Mouse (Mus musculus) thymus, postnatal 10 days (tissue): ENCODE results near the gene Wdr46.
"Not testable (repeated sequence)": the region's sequence is repeated elsewhere in the genome, so short reads cannot be mapped to it uniquely, and the experiment has no call there.

Experiments
- DNase-seq, 2 experiments: peaks; one replicate each; pipeline ENCODE4 v3.0.0; 2021; ENCODE audit warnings: low spot score in 2 of 2

Gene Wdr46

GRCm38 (mm10) chr17:33940206-33940805 lies at the start of gene Wdr46, which contains the start of gene Pfdn6:
TSS of gene Wdr46 (plus strand) at chr17:33940660.
TSS of gene Pfdn6 (minus strand) at chr17:33940343.
- DNase-seq, result peak; percentile 74 to 85

GRCm38 (mm10) chr17:33891357-33891756 lies 49.1 kb upstream of the Wdr46 start:
- no peak for DNase-seq

DNA sequence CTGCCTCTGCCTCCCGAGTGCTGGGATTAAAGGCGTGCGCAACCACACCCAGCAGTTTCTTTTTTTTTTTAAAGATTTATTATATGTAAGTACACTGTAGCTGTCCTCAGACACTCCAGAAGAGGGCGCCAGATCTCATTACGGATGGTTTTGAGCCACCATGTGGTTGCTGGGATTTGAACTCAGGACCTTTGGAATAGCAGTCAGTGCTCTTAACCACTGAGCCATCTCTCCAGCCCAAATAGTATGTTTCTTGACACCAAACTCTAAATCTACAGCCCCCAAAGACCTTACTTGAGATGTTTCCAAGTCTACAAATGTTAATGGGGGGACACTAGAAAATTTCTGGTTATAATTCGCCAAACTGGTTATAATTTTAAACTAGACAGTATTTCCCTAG lies 48.6 kb upstream of the Wdr46 start:
- not testable (repeated sequence) for DNase-seq

DNA sequence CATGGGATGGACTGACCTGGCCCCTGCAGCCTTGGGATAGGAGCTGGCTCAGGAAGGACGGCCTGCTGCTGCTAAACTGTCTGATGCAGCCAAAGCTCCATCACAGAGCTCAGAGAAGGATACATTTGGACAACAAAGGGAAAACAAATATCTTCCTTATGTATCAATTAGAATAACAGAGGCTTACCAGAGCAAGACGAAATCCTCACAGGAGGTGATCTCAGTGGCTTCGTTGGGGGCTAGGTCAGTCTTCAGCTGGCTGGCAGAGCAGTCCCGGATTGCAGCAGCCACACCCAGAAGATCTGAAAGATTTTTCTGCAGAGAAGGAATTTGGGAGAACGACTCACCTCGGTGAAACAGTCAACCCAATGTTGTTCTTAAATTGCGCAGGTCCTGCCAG lies 48.0 kb upstream of the Wdr46 start:
- DNase-seq, result no peak

- DNase-seq, result not testable (repeated sequence)
Measured at GRCm38 (mm10) chr17:33893011-33893410, 47.4 kb upstream of the Wdr46 start.

GRCm38 (mm10) chr17:33897114-33897794 lies 43.2 kb upstream of the Wdr46 start:
- DNase-seq, result no peak

DNA sequence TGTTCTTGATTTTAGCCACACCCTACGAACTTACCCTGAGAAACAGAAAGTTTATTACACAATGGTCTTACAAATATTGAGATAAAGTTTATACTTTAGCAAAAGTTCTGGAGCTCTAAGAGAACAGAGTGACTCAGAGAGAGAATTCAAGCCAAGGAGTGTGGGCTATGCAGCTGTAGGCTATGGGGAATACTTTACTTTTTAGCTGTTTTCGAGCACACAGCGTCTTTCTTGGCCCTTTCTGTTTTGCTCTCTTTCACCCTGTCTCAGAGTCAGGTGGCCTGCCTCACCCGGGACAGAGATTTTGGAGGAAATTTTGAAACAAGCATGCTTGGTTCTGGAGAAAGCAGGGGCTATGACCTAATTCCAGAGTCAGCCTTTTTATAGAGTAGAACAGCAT lies 42.3 kb upstream of the Wdr46 start:
- DNase-seq, result not testable (repeated sequence)

- DNase-seq, result no peak
Measured at GRCm38 (mm10) chr17:33899642-33900041, 40.8 kb upstream of the Wdr46 start.

DNA sequence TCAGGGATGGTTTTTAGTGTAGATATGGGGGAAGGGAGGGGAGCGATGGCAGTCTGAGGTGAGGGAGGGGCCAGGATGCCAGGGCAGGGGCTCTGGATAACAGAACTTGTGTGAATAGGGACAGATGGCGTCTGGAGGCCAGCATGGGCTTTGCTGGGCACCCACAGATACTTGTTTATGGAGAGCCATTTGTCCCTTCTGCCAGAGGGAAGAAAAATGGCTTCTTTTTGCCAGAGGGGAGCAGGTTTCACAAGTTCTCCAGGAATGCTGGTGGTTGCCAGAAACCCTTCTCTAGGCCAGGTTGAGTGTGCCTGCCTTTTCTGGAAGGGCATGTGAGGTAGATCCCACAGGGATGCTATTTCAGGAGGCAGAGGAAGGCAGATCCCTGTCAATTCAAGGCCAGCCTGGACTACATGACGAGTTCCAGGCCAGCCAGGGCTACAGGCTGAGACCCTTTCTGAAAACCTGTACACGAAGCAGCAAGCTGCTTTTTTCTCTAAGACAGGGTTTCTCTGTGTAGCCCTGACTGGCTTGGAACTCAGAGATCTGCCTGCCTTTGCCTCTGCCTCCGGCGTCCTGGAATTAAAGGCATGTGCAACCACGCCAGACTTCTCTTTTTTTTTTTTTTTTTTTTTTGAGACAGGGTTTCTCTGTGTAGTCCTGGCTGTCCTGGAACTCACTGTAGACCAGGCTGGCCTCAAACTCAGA lies 40.0 kb upstream of the Wdr46 start:
- no peak for DNase-seq

DNA sequence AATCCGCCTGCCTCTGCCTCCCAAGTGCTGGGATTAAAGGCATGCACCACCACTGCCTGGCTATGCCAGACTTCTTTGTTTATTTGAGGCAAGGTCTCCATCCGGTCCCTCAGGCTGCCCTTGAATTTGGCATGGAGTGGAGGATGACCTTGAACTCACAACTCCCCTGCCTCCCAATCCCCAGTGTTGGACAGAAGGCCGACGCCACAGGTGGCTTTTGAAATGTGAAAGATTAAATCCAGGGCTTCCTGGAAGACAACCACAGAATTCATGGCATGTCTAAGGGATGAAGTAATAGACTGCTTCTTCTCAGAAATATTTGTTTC lies 39.5 kb upstream of the Wdr46 start:
- no peak for DNase-seq

- DNase-seq, result no peak
Measured at GRCm38 (mm10) chr17:33901653-33902052, 38.8 kb upstream of the Wdr46 start.

DNA sequence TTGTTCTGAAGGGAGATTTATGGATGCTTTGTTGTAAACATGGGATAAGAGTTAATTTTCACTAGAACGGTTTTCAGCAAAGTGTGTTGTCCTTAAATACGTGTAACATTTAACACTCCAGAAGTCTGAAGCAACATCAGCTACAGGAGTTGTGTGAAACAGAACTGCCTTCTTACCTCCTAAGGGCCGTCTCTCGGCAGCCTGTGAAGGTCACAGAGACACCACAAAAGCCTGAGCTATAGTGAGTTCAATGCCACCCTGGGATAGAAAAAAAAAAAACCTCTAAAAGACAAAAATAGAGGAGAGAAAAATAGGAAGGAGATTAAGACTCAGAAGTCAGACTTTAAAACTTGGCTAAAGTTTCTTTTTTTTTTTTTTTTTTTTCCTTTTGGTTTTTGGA lies 38.4 kb upstream of the Wdr46 start:
- no peak for DNase-seq

DNA sequence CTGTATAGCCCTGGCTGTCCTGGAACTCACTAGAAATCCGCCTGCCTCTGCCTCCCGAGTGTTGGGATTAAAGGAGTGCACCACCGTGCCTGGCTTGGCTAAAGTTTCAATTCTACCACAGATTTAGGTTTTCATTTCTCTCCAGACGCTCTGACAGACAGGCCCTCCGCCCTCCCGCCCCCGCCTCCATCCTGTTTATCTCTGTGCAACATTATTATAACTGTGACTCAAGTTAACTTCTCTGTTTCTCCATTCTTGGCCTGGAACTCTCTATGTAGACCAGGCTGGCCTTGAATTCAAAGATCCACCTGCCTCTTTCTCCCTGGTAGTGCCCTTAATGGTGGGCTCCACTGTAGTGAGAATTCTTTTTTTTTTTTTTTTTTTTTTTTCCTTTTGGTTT lies 38.0 kb upstream of the Wdr46 start:
- DNase-seq, result no peak

DNA sequence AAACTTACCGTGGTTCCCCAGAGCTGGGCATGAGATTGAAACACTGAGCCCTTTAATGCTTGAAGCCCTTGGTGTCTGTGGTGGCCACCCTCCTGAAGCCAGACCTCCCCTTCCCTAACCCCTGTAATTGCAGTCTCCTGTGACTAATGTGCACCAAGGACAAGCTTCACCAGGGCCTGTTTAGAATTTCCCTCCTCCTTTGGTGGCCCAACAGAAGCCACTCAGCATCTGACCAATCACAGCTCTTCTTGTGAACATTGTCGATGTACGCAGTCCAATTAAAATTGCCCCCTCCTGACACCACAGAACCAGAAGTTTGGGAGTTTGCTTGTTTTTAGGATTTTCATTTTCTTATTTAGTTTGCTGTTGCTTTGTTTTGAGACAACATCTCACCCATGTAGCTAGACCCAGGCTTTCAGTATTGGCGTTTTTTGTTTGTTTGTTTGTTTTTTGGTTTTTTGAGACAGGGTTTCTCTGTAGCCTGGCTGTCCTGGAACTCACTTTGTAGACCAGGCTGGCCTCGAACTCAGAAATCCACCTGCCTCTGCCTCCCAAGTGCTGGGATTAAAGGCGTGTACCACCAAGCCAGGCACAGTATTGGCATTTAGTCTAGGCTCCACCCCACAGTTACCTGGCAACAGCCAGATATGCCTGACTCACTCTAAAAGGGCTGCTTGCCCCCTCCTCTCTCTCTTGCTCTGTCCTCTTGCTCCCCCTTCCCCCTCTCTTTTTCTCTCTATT lies 36.4 kb upstream of the Wdr46 start:
- not testable (repeated sequence) for DNase-seq

DNA sequence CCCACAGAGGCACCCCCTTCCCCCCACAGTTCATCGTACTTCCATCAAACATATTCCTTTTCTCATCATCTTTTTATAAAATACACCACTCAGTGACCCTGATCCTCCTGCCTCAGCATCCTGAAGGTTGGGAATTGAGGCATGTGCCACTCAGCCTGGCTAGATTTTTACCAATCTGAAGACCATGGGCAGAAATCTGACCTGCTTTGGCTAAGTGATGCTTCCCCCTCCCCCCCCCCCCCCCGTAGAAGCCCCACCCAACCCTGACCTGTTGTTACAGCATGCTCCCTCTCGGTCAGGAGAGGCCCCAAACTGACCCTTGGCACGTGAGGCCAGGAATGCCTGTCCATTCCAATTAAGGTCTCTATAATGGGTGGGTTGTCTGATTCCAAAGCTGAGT lies 35.6 kb upstream of the Wdr46 start, which contains the start of gene Platr17:
Gene Platr17 (plus strand): TSS at position 301 of the 400 bp plus-strand sequence.
- DNase-seq, result not testable (repeated sequence)

- peak; percentile 34 to 41 for DNase-seq
Measured at GRCm38 (mm10) chr17:33908331-33909076, 32.0 kb upstream of the Wdr46 start.

- DNase-seq, result peak; percentile 98 to 99
Measured at GRCm38 (mm10) chr17:33909077-33909868, 31.2 kb upstream of the Wdr46 start, which contains the start of gene Daxx. TSS of gene Daxx (plus strand) at chr17:33909414.

DNA sequence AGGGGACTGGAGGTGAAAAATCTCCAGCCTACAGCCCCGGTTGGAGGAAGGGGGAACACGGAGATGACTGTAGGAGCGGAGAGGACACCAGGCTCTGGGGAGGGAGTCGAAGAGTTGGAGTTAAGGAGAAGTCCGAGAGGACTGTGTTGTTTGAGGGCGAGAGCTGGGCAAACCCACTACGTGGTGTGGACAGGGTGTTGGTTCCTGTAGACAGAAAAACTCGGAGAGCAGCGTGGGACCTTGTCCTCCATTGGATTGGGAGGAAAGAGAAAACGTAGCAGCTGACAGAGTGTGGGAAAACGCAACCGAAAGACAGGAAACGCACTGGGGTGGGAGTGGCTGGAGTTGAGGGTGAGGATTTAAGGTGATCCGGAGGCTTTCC lies 30.6 kb upstream of the Wdr46 start:
- peak in 1 of 2 experiments; percentile 34 for DNase-seq

DNA sequence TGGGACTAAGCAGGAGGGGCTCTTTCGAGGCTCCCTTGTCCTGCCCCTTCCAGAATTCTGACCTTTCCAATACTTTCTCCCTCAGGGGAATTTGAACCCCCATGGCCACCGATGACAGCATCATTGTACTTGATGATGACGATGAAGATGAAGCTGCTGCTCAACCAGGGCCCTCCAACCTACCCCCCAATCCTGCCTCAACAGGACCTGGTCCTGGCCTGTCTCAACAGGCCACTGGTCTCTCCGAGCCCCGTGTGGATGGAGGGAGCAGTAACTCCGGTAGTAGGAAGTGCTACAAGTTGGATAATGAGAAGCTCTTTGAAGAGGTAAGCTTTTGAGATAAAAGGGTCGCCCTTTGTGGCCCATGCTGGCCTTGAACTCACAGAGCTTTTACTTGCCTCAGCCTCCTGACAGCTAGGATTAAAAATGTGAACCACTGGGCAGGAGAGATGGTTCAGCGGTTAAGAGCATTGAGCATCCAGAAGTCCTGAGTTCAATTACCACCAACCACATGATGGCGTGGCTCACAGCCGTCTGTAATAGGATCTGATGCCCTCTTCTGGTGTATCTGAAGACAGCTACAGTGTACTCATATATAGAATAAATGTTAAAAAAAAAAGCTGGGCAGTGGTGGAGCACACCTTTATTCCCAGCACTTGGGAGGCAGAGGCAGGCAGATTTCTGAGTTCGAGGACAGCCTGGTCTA lies 30.0 kb upstream of the Wdr46 start:
- DNase-seq, result no peak
